Mouse (Mus musculus) erythroid progenitor cell, adult 5-6 weeks (primary cell): Measurements from ENCODE around the gene Ranbp6. TPM values are rescaled to one million over a fixed set of nuclear protein-coding genes. Genes with fewer than 3 reads are reported as not detected.

Experiments used
- ATAC-seq: replicated peaks from 2 replicates; pipeline ENCODE4 v1.8.0; 2016; ENCODE audit warnings: moderate number of reproducible peaks, mild to moderate bottlenecking, moderate TSS enrichment, inconsistent platforms; ENCODE audit not compliant: poor library complexity, low FRiP score, severe bottlenecking
- total RNA-seq, 2 experiments: library from RNA; stranded (forward) in 1 of 2; stranded (reverse) in 1 of 2; fragments of 150-400 nt in 1 of 2; fragments of 186-747, 209-891 nt in 1 of 2; gene quantifications; 2 replicates each; pipeline versions ENCODE4 v1.2.3 to v1.2.4; 2015 to 2017; ENCODE audit warnings: low replicate concordance in 2 of 2

Gene Ranbp6
- 5.9 and 11.5 TPM in 2 replicates for total RNA-seq (2015; ENCODE audit: low replicate concordance)
- total RNA-seq (2017; ENCODE audit: low replicate concordance), result 12.5 and 17.1 TPM in 2 replicates

- peak; percentile 100 for ATAC-seq
These were observed at the start of gene Ranbp6 for GRCm38 (mm10) chr19:29812581-29813460. Gene Ranbp6, minus strand, starts transcription at chr19:29812974.

DNA sequence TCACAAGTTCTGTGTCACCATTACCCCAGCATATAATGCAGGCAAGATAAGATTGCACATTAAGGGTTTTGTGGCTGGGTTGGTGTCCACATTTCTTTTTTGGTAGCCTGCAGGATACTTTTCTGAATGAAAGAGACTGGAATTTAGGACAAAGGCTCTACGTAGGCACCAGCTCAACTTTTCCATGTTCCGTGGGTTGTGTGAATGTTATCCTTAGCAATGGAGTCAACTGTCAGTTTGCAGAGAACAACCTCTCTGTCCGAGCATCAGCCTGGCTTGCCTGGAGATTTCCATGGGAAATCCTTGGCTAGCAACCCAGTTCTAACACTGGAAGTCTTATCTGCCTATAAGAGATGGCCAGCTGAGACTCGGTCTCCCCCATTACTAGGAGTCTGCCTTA is 48.0 kb upstream of the Ranbp6 start:
- no peak for ATAC-seq

- no peak for ATAC-seq
These were observed 44.5 kb upstream of the Ranbp6 start for GRCm38 (mm10) chr19:29857267-29857666.

- ATAC-seq, result no peak
These were observed 40.9 kb upstream of the Ranbp6 start for GRCm38 (mm10) chr19:29853711-29854110.

DNA sequence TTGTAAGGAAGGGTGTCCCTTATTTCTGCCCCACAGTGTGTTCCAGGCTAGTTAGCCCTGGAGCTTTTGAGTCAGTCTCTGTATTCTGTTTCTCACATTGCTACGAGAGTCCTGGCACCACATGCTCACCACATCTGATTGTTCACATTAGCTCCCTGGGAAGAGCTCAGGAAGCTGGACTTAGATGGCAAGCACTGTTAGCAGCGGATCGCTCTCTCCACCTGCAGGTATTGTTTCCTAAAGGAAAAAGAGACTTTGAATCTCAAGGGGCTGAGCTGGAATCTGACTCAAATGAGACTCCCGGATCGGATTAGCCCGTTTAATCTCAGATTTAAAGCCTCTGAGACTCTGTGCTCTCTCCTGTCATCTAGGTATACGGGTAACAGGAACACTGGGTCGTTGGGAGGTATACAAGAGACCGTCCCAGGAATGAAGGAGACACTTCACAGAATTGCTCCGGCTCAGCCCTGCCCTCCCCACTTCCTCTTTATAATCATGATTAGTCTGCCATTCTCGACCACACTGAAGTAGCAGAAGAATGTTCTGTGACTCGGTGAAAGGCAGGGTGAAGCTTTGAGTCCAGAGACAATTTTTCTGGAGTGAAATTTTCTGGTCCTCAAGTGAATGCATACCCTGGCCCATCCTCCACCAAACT is 38.4 kb upstream of the Ranbp6 start:
- no peak for ATAC-seq

GRCm38 (mm10) chr19:29849924-29850551 is 37.3 kb upstream of the Ranbp6 start:
- ATAC-seq, result no peak

DNA sequence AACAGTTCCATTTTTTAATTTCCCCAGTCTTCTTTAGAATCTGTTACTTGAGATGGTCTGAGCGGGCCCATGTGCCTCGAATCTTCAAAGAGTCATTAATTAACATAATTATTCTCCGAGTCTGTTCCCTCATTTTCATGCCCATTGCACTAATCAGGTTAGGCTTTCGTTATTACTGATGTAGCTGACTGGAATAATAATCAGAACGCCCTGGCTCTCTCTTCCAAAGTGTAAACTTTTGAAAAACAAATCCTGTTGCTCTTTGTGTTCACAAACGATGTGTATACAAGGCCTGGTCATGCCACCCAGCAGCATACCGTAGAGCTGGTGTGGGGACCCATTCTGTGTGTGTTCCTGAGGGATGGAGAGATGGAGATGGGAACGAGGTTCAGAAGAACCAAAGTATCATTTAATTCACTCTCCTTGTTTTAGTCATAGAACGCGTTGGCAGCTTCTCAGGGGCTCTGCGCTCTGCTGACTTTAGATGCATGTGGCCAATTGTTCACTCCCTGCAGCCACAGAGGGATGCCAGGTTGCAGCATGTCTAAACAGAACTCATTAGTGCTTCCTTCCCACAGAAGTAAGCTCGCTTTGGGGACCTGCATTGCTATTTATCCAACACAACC is 31.4 kb upstream of the Ranbp6 start:
- no peak for ATAC-seq

- no peak for ATAC-seq
These were observed 30.9 kb upstream of the Ranbp6 start for GRCm38 (mm10) chr19:29843641-29844035.

GRCm38 (mm10) chr19:29842973-29843372 is 30.2 kb upstream of the Ranbp6 start:
- no peak for ATAC-seq

- no peak for ATAC-seq
These were observed 27.9 kb upstream of the Ranbp6 start for GRCm38 (mm10) chr19:29840642-29841041.

DNA sequence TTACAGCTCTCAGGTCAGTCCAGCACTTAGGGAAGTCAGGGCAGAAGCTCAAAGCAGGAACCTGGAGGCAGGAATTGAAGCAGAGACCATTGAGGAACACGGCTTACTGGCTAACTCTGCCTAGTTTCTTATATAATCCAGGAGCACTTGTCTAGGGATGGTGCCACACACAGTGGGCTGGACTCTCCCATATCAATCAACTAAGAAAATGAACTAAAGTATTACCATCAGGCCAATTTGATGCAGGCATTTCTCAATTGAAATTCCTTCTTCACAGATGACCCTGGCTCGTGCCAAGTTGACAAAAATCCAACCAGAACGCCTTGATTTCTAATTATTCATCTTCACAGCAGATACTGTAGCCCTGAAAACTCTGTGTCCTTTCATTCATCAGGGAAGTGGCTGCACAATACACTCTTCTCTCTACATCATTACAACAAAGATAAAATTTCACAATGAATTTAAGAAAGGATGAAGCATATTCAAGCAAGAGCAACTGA is 25.9 kb upstream of the Ranbp6 start:
- ATAC-seq, result no peak

- ATAC-seq, result no peak
These were observed 25.4 kb upstream of the Ranbp6 start for GRCm38 (mm10) chr19:29838171-29838570.

GRCm38 (mm10) chr19:29835364-29836034 is 22.7 kb upstream of the Ranbp6 start:
- ATAC-seq, result no peak

- no peak for ATAC-seq
These were observed 18.1 kb upstream of the Ranbp6 start for GRCm38 (mm10) chr19:29830911-29831310.

- no peak for ATAC-seq
These were observed 15.8 kb upstream of the Ranbp6 start for GRCm38 (mm10) chr19:29828558-29828957.

DNA sequence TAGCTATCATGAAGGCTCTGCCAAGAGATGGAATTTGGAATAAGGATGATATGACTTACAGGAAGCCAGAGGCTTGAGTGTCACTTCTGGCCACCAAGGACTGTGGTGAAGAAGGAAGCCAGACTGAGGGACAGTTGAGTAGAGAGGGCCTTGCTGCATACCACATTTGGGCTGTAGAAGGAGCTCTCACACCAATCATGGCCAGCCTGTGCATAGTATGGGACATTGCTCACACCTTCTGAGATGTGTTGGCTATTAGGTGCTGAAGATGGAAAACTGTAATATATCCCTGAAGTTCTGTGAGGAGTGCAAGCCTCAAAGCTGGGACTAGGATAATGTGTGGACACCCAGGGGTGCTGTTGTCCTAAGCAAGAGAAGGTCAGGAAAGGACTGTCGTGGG is 13.9 kb upstream of the Ranbp6 start:
- ATAC-seq, result no peak

DNA sequence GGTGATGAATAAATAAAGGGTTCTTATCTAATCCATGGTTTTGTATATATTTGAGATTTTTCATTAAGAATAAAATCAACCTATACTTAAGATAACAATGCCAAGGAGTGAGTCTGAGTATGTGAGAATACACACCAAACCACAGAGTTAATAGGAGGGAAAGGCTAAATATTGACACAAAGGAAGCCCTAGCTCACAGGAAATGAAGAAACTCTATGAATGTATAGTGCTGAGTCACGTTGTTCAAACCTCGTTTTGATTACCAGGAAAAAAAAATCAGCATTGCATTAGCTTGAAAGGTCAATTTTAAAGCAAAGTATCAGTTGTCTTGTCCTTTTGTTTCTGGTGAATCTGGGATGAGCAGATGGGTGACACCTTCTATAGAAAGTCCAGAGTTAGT is 12.2 kb upstream of the Ranbp6 start:
- no peak for ATAC-seq

DNA sequence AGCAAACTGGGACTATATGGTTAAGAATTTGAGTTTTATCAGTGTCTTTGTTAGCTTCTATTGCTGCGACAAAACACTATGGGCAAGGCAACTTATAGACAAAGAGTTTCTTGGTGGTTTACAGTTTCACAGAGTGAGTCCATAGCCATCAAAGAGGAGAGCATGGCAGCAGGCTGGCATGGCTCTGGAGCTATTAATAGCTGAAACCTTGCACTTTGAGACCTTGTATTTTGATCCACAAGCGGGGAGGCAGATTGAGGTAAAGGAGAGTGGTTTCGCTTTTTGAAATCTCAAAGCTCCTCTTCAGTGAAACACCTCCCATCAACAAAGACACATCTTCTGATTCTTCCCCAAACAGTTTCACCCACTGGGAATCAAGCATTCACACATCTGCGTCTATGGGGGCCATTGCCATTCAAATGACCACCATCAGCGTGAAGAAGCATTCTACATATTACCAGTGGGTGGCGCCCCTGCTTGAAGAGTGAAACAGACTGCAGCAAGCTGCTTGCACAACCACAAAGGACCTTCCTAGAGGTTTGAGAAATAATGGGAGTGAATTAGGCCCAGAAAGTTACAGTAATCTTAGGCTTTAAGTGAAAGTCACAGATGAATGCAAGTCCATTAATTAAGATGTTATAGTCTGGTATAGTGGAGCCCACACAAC is 11.4 kb upstream of the Ranbp6 start:
- no peak for ATAC-seq

DNA sequence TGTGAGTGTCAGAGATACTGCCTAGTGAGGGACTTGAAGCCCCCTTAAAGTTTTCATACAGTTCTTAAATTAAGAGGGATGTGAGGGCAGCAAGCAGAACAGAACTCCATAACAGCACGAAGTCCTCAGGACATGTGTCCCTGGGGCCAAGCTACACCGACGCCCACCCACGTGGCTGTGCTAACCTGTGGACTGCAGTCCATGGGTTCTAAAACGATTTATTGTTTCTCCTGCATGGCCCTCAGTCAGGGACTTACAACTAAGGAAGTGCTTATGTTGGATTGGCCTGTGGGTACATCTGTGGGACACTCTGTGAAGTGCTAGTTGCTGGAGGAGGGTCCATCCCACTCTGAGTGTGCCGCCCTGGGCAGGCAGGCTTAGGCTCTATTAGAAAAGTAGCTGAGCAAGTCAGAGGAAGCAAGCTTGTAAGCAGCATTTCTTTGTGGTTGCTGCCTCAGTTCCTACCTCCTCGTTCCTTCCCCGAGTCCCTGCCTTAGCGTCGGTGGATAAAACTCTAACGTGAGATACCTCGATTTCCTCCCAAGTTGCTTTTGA is 10.8 kb upstream of the Ranbp6 start:
- no peak for ATAC-seq
